Mouse (Mus musculus) left cerebral cortex, adult 11 months (tissue): ENCODE measurements at regions not wholly inside any gene's neighbourhood (a gene's known extent, or its start where the extent isn't known, plus 50 kb on each side); places are given as distances from the start of the nearest gene placed in this dataset.

Experiments
- DNase-seq: peaks from one replicate; pipeline ENCODE4 v3.0.0; 2022; ENCODE audit warnings: low spot score

DNA sequence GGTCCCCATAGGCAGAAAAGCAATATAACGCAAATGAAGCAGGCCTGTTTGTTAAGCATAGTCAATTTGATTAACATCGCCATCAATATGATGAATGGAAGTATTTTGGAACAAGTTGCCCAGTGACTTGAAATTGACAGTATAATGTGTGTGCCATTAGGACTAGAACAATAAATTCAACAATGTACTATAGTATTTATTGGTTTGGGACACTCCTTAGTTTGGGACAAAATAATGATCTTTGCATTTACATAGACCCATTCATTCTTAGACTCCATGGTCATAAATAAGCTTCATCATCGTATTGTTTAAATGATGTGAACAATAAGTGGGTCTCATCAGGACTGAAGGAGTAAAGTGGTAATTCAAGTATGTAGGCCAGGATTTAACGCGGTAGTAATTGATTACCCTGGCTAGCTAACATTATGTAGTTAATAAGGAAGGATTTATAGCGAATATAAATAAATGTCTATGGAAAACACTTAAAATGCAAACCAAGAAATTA, 2933.6 kb upstream of the 5930422O12Rik start:
- no peak for DNase-seq

DNA sequence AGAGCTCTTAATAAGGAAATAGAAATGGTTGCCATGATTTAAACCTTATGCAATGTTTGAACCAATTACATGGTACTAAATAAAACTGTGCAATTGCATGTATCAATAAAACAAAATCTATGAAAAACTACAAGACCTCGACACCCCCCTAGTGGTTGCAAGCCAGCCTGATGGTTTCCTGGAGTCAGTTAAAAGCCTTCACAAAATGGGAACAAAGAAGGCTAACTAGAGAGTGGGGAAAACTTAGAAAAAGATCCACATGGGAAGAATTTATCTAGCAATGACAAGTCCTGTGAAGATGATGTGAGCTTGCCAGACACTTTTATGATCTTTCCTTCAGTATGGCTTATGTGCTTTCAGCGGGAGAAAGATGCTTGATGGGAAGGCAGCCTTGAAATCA, 2926.3 kb upstream of the 5930422O12Rik start:
- no peak for DNase-seq

DNA sequence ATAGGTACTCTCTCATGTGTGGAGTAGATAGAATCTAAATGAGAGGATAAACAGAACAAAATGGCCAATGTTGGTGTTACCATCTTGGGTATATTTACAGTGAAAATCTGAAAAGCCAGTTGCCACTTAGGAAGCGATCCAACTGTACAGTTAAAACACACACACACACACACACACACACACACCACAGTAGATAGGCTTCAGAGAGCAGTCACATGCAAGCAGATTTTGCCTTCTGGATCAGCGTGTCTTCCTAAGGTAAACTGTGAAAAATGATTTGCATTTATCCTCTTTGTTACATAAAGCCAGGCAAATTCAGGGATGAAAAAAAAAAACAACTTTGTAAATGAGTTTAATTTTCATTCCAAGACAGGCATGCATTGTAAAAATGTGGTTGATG, 2917.2 kb upstream of the 5930422O12Rik start:
- DNase-seq: no peak

DNA sequence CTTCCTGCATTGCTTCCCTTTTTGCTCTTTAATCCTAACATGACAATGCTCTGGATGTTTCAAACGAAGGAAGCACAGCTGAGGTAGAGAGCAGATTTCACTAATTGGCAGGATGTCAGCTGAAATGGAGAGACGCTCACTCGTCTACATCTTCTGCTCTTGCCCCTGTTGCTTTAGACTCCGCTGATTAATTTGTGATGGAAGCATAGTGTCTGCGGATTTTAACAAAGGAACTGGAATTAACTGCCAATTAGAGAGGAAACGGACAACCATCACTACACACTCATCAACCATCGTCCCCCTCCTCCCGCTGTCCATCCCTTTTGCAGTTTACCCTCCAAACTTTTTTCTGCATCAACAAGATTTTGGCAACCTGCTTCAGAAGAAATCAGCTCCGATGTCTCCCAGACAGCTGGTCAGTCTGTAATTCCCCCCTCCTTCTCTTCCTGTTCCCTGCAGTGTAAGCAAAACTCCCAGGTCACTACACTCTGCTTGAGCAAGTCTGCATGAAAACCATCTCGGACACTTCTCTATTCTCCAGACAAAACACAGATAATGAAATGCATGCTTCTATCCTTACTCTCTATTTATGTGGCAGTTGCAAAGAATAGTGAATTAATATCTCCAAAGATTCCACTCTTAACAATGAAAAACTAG, 2905.6 kb upstream of the 5930422O12Rik start:
- DNase-seq: no peak

DNA sequence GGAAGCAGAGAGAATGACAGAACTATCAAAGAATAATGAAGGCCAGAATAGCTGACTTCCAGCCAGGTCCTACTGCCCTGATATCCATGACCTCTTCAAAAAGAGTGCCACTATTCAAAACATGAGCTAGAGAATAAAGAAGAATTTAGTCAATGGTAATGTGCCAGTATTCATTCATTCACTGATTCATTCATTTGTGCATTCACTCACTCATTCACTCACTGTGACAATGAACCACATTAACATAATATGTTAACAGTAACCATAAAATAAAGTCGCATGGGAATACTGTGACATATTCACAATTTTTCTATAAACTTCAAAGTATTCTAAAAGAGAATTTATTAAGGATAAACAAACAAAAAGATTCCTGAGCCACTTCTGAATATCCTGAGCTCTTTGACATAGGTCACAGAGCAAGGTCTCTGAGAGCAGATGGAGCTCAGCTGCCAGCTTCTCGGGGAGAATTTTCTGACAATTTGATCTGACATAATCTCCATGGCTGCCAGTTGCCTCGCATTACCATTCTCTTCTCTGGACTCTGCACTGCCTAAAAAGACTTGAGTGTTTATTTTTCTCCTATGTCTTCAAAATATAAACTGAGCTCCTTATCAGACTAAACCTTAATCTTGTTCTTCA, 2895.5 kb upstream of the 5930422O12Rik start:
- DNase-seq: no peak

DNA sequence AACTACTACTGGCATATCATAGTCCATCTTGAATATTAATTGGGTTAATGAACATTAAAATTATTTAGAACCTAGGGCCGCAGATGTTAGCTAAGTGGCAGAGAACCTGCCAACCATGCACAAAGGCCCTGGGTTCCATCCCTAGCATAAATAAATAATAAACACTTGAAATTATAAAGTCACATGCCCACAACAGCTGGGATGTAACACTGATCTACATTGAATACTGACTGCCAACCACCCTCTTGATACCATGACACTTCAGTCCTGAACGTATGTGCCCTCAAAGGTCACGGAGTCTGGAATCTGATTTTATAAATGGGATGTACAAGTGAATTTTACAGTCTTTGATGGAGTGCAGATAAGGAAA, 2895.0 kb upstream of the 5930422O12Rik start:
- no peak for DNase-seq

DNA sequence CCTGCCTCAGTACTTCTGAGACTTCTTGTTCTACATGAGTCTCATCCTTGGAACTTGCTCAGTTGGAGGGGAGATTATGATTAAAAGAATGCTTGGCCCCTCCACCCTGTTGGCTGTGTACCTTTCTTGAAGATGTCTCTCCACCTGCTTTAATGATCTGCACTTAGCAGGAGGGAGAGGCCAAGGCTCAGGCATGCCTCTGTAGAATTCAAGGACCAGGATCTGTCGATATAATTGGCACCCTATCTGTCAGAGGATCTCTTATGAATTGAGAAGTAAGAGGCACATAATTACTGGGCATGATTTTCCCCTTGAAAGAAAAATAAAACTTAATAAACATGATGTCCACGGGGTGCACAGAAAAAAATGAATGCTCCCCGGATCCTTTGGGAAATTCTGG, 2893.1 kb upstream of the 5930422O12Rik start:
- DNase-seq: no peak

DNA sequence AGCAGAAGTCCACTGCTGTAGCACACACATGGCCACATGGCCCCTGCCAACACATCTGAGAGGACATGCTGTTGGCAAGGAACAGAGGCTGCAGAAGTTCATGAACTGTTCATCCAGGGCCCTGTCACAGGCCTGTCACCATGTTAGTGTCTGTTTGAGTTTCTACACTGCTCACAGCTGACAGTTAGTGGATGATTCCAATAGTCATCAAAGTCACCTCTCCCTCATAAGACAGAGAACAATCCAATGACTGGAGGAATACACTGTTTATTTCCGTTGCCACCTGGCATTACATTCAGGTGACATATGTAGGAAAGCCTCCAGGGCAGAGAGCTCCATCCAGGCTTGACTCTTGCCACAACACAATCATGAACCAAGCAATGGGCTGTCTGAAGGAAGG, 2886.3 kb upstream of the 5930422O12Rik start:
- DNase-seq: no peak

DNA sequence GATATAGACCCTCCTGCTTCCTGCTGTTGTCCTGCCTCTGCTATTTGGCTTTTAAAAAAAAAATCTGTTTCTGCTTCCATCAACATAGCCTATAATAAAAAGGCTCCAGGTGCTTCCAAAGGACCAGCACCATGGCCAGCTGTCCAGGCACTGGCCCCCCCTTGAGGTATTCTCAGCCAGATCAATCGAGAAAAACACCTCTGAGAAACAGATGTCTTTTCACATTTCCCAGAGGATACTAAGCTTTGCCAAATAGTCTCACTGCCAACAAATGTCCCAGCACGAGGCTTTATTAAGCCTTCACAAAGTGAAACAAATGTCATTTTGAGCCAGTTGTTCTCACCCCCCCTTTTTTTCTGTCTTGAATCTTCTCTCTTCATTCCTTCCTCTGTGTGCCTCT, 2880.7 kb upstream of the 5930422O12Rik start:
- DNase-seq: no peak

DNA sequence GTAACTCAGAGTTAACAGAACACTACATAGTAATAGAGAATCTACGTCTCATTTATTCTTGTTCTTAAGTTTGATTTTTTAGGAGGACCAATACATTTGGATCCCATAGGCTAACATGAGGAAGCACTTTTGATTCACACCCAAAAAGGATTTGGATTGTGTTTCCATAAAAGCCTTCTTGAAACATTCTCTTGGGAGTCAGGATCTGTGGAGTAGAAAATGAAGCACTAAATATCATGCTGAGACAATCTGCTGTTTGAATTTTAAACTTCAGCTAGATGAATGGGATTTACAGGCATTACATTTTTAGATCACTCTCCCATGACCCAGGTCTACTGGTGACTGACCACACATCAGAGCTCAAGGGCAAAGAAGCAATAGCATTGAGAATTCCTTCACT, 2877.5 kb upstream of the 5930422O12Rik start:
- no peak for DNase-seq

DNA sequence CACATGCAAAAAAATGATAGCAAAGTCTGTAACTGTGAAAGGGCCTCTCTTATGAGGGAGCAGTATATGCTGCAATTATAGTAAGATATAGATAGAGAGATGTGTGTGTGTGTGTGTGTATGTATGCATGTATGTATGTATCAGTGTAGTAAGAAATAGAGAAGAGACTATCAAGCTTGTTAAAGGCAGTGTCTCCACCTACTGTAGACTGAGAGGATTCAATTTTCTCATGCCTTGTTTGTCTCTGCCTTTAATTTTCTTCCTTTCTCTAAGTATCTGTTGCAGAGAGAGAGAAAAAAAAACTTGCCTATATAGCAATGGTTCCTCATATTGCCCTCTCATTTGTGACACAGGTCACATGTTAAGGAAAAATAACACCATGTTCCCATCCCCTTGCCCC, 2871.1 kb upstream of the 5930422O12Rik start:
- no peak for DNase-seq

DNA sequence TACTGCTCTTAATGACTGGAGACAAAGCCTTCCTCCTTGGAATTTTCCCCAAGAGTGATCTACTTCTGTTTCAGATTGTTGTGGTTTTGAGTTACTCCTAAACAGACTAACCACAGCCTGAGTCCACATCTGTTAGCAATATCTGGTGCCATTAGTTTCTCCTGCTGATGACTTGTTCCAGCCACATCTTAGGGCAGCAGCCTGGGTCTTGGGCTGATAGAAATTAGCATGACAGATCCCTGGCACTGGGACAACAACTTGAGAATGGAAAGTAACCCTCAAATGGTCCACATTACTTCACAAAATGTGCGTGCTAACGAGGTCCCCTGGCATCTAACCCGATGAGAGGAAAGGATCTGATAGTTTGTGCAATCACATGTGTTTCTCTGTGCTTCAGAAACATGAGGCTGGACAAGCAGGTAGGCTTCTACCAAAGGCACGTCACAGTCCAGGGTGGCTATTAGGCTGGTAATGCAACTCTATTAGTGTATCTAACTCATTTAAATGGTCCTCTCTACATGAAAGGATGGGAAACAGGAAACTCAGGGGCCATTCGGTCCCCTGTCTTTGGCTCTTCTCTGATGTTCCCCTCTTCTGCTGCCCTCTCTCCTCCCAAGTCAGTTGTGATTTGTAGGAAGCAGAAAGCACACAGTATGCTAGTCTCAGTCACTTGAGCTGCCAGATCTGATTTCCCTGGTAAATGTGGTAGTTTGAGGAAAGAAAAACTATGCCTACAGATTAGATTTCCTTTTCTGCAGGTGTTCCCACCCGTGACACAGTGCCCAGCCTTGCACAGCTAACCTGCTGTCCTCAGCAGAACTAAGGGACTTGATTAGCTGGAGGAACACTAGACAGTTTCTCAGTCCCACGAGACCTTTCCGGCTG, 2866.9 kb upstream of the 5930422O12Rik start:
- no peak for DNase-seq

DNA sequence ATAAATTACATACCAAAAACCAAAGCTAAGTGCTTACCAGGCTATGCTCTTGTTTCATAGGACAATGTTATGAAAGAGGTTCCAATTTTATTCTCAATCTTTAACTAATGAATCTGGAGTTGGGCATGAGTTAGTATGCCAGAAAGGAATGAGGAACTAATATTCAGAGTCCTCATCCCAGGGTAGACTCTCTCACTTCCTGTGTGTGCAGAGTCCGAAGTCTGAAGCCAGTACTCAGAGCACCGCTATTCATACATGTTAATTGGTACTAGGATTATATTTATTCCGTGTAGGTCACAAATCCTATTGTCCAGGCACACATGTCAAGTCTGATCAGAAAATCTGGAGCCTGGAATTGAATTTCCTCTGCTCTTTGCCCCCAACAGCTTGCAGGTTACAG, 2858.7 kb upstream of the 5930422O12Rik start:
- DNase-seq: no peak

DNA sequence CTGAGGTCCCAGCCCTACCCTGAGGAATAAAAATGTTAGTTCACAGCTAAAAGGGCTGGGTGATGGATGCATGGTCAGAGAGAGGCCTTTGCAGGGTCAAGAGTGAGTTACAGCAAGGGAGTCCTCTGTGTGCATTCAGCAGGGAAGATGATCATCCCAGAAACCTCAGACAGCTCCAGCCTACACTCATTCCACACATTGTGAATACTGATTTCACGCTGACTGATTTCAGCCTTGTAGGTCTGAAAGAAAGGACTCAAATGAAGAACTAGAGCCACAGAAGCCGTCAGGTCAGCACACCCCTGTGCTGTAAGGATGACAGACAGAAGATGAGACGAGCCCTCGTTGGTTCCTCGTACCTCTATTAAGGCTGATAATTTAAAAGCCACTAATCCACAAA, 2858.0 kb upstream of the 5930422O12Rik start:
- no peak for DNase-seq

DNA sequence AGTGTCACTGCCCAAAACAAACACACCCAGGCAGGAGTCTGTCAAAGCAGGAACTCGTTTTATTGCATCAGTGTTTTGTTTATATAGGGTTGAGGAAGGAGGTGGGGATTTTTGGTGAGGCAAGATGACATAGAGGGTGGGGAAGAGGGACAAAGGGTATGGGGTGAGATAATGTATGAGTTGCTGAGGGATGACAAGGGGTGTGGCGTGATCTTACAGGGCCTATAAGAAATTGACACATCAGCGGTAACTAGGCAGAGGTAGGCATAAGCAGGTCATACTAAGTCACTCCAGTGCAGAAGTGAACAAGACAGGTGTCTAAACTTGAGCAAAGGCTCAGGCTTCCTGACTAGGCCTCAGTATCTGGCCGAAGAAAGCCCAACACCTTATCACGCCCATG, 2841.0 kb upstream of the 5930422O12Rik start:
- DNase-seq: no peak

DNA sequence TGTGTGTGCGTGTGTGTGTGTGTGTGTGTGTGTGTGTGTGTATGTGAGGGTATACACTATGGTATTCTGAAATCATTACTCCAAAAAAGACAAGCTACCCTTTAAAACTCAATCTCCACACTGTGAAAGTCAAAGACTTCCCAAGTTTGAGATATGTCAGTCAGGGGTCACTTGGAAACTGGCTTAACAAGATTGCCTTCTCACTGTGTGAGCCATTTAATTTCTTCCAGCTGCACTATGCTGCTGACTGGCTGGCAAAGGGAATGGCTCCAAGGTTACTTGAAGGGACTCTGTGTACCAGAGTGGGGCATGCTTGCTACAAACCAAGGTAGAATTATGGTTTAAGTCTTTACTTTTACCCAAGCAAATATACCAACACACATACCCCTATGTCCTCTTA, 2826.1 kb upstream of the 5930422O12Rik start:
- no peak for DNase-seq

DNA sequence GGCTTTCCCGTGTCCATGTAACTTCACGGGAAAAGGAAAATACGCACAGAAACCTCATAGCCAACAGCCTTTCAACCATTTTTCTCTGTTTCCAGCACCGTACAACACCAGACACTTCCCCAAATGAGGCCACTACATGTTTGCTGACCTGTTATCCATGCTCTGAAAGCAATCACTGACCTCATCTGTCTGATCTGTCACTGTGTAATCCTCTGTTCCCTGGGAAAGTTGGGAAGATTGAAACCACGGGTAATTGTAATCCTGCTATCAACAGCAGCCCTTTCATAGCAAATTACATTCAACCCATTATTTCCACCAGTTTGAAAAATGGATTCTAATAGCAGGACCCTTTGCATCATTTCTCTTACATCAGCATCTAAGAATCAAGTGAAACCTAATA, 2798.2 kb upstream of the 5930422O12Rik start:
- DNase-seq: no peak

DNA sequence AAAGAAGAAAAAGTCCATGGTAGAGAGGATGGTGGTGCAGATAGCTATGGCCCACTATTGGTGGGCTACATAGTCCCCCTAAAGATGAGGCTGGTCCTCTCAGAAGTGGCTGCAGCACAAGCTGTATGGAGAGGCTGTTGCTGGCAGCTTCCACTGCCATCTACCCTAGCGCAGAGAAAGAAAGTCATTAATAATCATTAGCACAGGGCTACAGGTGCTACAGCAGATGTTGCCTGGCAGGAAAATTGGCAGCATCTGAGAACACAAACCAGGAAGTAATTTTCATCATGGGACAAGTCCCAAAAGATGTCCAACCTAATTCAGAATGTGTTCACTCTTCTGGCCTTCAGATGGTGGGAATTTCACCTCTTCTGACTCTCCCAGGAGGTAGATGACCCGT, 2791.7 kb upstream of the 5930422O12Rik start:
- no peak for DNase-seq

DNA sequence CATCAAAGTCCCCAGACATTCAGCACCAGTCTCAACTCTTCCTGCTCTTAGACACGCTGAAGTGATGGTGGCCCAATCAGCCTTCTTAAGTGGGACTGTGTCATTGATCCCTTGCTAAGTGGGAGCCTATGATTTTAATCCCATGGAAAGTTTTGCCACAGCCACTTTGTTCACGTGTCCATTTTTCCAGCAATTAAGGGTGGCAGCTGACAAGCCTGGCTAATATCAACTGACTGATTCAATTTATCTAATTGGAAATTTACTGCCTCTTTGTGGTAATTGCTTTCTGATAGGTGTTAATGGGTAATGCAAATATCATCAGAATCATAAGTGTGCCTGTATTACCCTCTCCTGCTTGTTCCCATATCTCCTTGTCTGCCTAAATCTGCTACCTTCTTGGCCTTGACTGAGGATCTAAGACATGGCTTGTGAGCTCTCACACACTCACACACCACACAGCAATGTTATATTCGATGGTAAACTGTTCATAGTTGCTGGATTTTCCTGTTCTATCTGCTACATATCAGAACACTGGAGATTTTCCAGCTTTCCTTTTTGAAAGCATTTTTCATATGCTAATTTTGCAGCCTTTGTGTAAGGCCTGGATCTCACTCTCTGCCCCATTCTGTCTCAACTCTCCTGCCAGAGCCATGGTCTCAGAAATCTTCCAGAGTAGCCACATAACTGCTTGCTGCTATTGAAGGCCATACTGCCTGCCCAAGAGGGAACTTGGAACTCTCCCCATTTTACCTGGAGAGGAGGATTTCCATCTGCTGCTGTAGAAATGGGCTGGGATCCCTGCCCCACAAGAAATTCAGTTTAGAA, 2785.4 kb upstream of the 5930422O12Rik start:
- no peak for DNase-seq

DNA sequence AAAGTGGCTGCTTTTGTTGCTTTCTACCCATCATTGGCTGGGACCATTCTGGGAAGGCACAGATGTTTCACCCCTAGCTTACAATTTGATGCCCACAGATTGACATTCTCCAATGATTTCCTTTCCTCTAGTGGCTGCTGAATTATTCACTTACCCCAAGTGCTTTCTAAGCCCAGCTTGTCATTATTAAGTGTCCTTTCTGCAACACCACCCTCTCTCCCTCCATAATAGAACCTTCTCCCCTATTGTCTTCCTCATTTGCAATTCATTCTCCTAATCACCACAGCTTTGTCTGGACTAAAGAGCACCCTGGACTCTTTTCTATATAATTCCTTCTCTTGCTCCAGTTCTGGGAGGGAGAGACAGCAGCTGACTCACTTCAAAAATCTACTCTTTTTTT, 2780.0 kb upstream of the 5930422O12Rik start:
- DNase-seq: no peak

DNA sequence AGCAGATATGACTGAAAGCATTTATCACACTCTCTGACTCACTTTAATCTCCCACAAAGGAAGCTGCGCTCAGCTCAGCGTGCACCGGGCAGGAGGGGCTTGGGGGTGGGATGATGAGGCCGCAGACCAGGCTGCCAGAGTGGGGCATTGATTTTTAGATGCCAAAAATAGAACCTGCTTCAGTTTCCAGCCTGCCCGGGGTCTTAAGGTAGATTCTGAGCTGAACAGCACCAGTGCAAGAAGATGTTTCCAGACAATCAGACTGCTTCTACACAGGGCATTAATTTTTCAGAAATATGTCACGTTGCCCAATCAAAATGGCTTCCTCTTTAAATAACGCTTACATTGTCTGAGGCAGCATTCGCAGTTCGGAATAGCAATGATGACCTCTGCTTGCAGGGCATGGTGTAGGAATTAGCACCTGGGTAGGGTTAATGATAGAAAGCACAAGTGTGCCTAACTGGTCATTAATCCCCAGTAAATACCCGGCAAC, 2772.7 kb upstream of the 5930422O12Rik start:
- no peak for DNase-seq

DNA sequence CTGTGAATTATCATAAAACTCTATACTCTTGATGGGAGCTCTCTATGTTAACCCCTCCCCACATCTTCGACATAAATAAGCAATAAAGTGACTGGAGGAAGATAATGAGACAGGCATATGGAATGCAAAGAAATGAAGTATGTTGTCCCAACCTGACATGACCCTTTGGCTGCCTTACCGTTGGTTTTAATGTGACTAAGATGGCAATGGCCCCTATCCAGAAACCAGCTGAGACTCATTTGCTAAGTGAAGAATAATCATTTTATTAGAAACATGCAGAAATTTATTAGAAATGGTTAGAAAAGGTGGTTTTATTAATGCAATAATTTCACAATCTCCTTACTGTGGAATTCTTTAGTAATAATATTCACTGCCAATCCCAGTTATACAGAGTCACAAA, 2767.2 kb upstream of the 5930422O12Rik start:
- DNase-seq: no peak
